Mouse (Mus musculus) c-Kit-positive CD71-positive TER-119-negative erythroid progenitor cells, embryonic 14.5 days (primary cell): Measurements from ENCODE around the gene Ubc.

ENCODE experiments used
- DNase-seq: peaks from one replicate; pipeline ENCODE4 v3.0.0-alpha.2; 2013; ENCODE audit warnings: low read depth

Ubc gene

DNA sequence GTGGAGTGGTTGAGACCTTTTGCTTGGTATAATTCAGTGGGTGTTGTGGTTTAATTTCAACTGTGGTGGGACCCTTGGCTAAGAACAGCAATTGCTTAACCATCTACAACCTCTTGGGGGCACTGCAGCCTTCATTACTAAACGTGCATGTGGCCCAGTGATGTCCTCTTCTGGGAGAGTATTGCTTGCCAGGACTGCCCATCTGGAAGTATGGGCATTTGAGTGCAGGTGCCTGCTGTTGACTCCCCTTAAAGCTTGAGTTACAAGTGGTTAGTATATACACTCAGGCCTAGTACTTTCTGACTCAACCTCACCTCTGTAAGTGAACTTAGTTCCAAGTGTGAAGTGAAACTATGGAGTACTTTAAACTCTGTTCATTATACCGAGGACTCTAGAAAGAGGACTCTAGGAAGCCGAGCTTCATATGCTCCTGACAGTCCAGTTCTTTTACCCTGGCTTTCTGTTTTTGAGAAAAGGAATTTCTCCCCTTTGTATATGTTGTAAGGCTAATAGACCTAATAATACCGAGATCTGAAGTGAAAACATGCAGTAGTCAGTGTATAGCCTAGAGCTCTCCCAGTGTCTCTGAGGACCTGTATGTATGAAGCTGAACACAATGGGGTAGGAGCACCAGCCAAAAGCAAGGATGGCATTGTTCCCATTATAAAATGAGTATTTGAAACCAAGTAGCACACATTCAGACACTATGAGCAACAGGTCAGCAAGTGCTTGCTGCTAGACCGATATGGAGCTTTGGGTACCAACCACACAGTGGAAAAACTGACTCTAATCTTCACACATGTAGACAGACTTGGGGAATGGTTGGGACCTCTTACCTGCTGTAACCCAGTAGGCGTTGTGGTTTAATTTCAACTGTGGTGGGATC is 7.1 kb downstream of the Ubc start:
- no peak for DNase-seq

DNA sequence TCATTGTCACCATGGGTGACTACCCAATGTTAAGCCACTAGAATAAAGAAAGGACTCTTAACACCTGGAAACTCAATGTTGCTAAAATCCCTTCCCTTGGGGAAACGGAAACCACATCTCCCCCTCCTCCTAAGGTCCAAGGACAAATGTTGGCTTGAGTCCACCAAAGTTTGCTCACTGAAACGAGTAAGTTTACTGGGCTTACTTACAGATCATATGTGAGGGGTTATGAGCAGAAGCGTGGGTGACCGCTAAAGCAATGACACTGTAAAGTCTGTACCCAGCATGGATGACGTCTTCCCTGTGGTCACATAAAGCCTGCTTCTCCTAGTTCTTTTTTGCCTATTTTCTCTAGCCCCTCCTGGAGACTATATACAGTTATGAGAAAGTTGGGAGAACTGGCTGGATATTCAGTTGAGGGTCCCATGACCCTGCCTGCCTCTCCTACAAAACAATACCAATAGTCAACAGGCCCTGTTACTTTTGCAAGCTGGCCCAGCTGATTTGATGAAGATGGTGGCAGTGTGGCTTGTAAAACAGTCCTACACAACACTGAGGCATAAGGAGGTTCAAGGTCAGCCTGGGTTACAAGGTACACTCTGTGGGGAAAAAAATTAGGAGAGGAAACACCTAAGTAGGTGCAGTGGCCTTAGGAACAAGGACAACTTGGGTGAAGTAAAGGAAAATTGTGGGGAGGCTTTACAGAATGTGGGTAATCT is 7.9 kb downstream of the Ubc start:
- no peak for DNase-seq

DNA sequence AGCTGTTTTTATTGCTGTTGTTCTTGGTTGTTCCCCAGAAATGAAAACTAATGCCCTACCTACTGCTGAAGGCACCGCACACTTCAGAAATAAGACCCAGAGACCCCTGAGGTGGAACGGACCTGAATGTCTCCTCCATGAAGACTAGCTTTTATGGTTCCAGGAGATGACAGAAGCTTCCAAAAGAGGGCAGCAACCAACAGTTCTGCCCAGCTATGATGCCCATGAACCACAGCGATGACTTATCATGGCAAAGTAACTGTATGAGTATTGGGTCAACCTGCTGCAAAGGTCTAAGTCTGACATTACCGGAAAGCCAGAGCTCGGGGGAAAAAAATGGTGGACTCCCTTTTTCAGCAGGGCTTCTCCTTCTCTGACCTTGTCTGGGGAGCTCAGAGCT is 11.1 kb downstream of the Ubc start:
- DNase-seq: no peak

DNA sequence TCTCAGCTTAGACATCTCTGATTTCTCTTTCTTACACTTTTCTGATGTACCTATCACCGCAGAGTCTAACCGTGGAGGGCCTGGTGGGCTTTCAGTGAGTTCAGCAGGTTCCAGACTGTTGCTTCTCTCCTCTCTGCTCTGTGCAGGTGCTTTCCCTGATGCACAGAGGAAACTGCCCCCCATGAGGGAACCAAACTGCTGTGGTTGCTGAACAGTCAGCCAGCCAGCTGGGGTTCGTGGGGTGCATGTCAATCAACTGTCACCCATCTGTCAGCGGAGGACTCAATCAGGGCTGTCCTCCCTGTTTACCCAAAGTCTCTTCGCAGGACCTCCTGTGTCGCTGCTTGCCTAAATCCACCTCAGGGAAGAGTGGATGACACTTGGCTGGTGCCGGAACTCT is 12.8 kb downstream of the Ubc start:
- no peak for DNase-seq

DNA sequence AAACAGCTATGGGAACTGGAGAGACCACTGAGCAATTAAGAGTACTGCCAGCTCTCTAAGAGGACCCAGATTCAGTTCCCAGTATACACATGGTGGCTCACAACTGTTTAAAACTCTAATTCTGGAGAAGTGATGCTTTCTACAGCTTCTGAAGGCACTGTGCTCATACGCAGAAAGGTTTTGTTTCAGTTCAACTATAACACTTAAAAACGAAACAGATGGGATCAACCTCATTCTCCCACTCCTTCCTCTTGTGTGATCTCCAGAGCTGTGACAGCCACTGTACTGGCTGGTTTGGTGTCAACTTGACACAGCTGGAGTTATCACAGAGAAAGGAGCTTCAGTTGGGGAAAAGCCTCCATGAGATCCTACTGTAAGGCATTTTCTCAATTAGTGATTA is 14.1 kb downstream of the Ubc start:
- no peak for DNase-seq

DNA sequence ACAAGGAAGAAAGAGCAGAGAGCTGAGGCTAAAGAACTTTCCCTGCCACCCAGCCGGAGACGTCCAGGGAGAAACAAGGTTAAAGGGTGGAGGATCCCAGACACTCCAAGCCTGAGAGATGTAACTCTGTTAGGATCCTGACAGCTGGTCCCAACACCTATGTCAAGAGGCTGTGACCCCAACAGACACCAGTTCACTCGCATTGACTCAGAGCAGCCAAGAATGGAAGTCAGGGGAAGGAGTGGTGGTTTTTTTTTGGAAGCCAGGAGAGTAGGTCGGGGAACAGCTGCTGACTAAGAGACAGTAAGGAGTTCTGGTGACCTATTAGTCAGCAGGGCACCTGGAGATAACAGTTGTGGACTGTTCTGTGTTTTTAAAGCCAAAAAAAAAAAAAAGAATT is 18.0 kb downstream of the Ubc start:
- DNase-seq: no peak

DNA sequence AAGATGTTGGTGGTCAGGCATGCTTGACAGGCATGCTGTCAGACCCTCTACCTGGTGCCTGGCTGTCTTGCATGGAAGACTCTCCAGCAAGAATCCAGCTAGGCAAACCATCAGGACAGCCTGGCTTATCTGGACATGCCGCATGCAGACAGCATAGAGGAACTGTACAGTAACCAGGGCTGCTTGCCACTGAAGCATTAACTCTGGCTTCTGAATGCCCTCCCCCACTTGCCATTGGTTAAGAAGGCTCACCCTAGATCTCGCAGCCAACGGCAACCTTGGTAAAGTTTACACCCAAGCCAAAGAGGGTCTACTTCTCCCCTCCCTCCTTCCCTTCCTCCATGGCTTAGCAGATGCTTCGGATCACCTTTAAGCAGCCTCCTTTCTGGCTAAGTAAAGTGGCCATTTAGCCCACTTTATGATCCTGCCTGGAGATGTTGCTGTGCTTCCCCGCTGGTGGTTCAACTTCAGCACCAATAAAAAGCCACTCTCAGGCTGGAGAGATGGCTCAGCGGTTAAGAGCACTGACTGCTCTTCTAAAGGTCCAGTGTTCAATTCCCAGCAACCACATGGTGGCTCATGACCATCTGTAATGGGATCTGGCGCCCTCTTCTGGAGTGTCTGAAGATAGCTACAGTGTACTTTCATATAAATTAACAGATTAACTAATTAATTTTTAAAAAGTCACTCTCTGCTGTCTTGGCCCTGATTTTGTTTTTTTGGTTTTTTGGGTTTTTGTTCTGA is 18.9 kb downstream of the Ubc start:
- no peak for DNase-seq

DNA sequence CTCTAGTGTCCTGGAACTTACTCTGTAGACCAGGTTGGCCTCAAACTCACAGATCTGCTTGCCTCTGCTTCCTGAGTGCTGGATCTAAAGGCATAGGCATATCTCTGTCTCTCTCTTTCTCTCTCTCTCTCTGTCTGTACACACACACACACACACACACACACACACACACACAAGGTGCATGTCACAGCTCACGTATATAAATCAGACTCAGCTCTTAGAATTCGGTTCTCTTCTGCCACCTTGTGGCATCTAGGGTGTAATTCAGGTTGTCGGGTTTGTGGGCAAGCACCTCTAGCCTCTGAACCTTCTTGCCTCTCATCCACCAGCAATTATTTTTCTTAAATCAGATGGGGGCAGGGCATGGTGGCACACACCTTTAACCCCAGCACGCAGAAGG is 21.4 kb downstream of the Ubc start:
- no peak for DNase-seq

DNA sequence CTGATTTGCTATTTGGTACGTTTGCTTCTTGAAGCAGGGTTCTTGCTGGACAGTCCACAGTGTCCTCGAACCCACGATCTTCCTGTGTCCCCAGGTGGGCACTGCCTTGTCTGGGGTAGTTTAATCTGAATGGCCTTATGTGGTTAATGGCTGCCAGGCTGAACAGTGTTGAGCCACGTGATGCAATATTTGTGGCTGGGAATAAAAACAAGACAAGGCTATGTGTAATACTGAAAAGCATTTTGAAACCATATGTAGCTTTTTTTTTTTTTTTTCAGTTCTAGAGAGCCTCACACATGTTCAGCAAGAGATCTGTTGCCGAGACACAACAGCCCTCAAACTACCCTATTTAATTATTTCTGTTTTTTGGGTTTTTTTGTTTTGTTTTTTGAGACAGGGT is 21.8 kb downstream of the Ubc start:
- no peak for DNase-seq

DNA sequence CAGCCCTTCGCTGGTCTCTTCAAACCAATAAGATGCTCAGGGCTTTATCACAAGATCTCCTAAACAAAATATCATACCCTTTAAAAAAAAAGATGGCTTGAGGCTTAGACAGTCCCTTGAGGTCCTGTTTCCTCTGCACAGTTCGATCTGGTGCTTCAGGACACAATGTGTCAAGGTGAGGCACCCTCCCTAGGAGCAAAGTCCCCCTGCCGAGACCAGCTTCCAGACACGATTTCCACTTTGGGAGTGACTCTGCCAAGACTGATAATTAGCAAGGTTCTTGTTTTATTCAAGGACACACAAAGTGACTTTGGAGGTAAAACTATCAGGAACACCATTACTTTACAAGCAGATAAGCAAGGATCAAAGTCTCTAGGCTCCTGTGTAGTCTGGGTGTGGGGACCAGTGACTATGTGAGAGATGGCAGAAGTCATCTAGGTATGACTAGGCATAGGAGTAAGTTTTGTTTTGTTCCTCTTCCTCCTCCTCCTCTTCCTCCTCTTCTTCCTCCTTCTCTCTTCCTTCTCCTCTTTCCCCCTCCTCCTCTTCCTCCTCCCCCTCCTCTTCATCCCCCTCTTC is 25.1 kb downstream of the Ubc start:
- no peak for DNase-seq

DNA sequence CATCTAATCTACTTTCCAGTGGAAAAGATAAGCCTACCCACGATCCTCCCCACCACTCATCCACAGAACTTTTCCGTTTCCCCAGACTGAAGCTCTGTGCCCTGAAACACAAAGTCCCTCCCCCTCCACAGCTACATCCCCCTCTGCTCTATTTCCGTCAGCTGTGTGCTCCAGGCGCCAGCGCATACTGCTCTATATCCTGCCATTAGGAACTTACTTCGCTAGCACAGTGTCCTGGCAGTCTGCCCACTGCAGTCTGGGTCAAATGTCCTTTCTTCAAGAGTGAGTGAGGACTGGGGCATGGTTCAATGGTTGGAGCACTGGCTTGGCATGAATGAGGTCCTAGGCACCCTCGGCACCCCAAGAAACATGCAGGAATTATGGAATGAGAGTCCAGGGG is 26.1 kb downstream of the Ubc start:
- no peak for DNase-seq

DNA sequence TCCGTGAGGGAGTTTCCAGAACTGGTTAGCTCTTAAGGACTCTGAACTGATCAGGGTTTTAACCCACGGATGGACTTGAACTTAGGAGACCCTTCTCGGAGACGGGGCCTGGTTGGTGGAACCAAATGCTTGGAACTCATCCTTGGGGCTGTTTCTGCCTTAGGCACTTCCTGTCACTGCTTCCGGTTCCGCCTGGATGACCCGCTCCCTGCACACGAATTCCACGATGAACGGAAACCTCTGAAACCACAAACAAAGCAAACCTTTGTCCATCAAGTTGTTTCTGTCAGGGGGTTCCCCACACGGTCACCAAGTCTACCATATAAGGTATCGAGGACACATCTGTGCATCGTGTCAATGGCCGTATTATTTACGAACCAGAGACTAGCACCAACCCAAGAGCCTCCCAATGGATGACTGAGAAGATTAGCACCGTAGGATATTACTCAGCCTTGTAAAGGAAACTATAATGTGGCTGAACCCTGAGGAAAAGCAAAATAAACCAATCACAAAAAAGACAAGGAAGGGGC is 29.0 kb downstream of the Ubc start:
- no peak for DNase-seq

DNA sequence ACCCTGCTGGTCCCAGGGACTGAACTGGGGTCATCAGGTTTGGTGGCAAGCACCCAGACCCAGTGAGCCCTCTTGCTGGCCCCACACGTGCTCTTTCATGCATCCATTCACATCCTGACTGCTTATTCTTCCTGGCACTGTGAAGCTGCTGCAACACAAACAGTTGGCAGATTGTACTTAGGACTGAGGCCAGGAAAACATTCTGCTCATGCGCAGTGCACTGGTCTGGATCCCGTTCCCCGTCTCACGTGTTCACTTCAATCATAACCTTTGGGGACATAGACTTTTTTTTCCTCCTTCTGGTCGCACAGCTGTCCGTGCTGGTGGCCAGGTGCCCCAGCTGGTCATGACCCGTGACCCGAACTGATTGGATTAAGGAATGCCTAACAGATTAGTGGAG is 29.4 kb downstream of the Ubc start:
- DNase-seq: no peak

DNA sequence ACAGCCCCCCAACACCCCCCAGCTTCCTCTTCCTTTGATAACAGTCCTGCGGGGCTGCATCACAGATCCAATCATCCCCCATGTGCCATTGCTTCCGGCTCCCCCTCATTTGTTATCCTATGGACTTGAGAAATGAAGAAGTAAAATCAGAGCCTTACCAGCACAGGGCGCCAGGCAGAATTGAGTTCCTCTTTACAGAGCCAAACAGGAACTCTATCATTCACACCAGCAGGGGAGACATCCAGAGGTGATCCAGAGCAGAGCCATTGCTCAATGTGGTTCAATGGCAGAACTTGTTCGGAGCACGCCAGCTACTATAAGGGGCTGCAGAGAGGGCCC is 31.8 kb downstream of the Ubc start:
- DNase-seq: no peak

DNA sequence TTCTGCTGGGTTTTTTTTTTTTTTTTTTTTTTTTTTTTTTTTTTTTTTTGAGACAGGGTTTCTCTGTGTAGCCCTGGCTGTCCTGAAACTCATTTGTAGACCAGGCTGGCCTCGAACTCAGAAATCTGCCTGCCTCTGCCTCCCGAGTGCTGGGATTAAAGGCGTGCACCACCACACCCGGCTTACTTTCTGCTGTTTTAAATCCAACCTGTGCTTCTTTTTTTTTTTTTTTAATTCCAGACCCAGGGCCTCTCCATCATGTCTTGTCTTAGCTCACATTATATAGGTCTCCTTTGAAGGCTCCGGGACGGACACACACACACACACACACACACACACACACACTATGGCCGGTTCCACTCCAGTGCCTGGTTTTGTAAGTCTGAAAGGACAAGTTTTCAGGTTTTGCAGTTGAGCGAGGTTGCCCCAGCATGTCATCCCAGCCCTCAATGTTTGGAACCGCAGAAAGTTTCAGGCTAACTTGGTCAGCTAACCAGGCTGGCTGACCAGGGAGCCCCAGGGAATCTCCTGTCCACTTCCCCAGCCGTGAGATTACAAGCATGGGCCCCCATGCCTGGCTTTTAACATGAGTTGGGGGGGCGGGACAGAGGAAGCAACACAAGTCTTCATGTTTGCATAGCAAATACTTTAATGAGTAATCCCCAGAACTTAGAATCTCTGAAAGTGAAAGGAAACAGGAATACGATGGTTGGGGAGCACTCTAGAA is 32.3 kb downstream of the Ubc start:
- no peak for DNase-seq

DNA sequence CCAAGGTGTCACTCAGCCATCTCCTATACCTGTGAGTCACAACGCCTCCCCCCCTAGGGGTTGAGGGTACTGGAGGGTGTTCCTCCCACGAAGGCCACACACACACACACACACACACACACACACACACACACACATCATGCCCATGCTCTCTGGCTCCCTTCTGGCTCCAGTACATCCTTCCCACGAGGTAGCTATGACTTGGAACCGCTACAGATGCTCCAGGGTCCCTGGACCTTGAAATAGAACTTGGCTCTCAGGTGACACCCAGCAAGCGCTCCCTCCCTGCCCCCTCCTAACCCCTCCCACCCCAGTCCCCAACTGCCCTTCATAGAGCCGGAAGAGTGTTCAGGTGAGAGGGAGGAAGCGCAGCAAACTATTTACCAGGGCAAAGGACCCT is 34.4 kb downstream of the Ubc start:
- DNase-seq: no peak

DNA sequence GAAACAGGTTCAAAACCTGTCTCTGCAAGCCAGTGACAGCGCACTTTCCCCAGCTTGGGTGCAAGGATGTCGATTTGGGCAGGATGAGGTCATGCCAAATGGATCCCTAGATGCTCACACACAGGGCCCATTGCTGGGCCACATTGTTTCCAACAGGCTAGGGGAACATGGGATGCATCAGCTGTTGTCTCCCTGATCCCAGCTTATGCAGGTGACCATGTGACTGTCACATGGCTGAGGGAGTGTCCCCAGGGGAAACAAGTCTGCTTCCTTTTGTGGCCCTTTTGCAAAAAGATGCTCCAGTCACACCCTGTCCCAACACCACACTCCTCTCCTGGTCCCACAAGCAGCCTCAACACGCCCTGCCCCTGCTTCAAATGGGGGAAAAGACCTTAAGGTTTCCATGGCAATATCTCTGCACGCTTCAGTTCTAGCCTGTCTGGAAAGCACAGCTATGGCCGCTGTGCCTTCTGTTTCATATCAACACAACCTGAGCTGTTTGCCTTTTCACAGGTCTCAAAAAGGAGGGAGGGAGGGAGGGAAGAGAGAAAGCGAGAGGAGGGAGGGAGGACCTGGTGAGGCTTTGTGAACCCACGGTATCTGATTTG is 35.0 kb downstream of the Ubc start:
- DNase-seq: no peak

DNA sequence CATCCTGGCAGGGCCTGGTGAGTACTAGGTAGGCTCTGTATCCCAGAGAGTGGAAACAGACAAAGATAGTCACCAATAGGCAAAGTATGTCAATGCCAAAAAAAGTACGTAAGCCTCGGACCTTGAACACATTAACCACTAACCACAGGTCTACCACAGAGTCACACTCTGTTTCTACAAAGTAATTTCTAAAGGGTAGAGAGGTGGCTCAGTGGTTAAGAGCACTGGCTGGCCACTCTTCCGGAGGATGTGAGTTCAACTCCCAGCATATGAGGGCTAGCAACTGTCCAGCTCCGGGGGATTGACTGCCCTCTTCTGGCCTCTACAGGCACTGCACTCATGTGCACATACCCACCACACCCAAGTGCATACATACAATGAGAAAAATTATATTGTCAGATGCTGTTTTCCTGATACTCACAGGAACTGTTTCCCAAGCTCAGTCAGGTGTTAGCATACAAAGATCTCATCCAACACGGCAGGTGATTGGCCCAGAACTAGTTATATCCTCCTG is 37.2 kb downstream of the Ubc start:
- no peak for DNase-seq

DNA sequence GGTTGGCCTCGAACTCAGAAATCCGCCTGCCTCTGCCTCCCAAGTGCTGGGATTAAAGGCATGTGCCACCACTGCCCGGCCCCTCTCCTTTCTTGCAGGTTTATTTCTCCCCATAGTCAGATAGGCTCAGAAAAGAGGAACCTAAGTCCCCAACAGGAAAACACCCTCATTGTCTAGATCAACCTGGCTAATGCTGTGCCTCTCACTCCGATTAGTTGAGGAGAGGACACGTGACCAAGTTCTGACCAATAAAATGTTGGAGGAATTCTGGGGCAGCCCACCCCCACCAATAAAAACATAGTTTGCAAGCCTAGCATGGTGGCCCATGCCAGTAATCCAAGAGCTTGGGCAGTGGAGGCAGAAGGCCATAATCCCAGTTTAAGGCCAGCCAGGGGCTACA is 38.1 kb downstream of the Ubc start:
- no peak for DNase-seq

DNA sequence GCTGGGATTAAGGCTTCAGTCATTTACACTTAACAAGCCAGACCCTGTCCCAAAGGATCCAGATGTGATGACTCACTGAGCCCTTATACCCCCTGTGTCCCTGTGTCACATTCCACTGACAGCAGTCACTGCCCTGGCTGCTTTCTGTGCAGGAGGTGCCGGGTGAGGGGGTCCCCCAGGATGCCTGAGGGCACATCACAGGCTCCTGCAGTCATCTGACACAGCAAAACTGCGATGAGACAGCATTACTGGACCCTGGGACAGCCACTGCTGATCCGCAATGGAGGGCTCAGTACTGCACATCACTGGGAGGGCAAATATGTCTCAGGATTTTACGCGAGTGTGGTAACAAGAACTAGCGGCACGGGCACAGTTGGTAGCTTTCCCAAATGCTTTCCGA is 38.9 kb downstream of the Ubc start:
- DNase-seq: no peak

DNA sequence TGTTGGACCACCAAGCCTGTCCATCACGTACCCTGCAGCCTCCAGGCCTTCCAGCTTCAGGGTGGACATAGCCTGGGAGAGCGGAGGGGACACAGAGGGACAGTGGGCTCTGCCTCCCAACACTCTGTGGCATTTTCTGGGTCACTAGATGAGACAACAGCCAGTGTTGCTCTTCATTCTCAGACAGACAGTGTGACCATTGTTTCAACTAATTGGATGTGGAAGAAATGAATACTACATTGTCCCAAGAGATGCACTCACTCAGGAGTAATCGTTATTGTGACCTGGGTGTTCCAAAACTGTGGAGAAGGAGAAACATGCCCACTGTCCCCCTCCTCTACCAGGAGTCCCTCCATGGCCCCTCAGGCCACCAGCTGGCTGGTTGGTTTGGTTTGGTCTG is 40.6 kb downstream of the Ubc start:
- DNase-seq: no peak
